Mouse (Mus musculus): ENCODE measurements around the gene Bglap2.

GRCm38 (mm10) chr3:88331282-88331681 is 47.2 kb downstream of the Bglap2 start:
- no peak for TF ChIP-seq EP300 (IDR thresholded peaks at IDR 0.05; ENCODE audit: low read depth)
- TF ChIP-seq CTCF (IDR thresholded peaks at IDR 0.05; ENCODE audit: low read depth) = peak; percentile 46

Data from heart, postnatal 0 days (tissue).